Mouse (Mus musculus): ENCODE results near the gene Eml4. TPM values are rescaled to one million over a fixed set of nuclear protein-coding genes. Genes with fewer than 3 reads are reported as not detected.

The Eml4 gene
- total RNA-seq, 2 experiments from 2014 or later, result 25.8 to 26.4 TPM

- intact Hi-C loops (cut with DNase I), result no loop called here
- no peak for DNase-seq (ENCODE audit: low spot score in 2 of 2)
These were observed 11.2 kb upstream of the Eml4 start for GRCm38 (mm10) chr17:83339368-83340085.

GRCm38 (mm10) chr17:83340895-83341524 lies 9.7 kb upstream of the Eml4 start:
- intact Hi-C loops (cut with DNase I), result no loop called here
- DNase-seq (ENCODE audit: low spot score in 2 of 2), result no peak

- DNase-seq (ENCODE audit: low spot score in 2 of 2), result no peak
- intact Hi-C loops (cut with DNase I), result no loop called here
These were observed 6.5 kb upstream of the Eml4 start for GRCm38 (mm10) chr17:83344226-83344625.

- intact Hi-C loops (cut with DNase I), result no loop called here
- no peak for DNase-seq (ENCODE audit: low spot score in 2 of 2)
These were observed 2.5 kb upstream of the Eml4 start for GRCm38 (mm10) chr17:83348056-83348822.

- DNase-seq (ENCODE audit: low spot score in 2 of 2), result peak in 1 of 2 experiments; percentile 9
- intact Hi-C loops (cut with DNase I), result loop anchor here (5.0 kb wide), 1 partner anchor 74 kb away; no protein-coding TSS in a partner anchor
These were observed 394 bp downstream of the Eml4 start for GRCm38 (mm10) chr17:83351119-83351531.

GRCm38 (mm10) chr17:83351601-83352413 lies 1.1 kb downstream of the Eml4 start:
- intact Hi-C loops (cut with DNase I), result loop anchor here (5.0 kb wide), 1 partner anchor 75 kb away; no protein-coding TSS in a partner anchor
- peak in 1 of 2 experiments; percentile 5 for DNase-seq (ENCODE audit: low spot score in 2 of 2)

- intact Hi-C loops (cut with DNase I), result loop anchor here (5.0 kb wide), 1 partner anchor 75 kb away; no protein-coding TSS in a partner anchor
These were observed 1.7 kb downstream of the Eml4 start for GRCm38 (mm10) chr17:83352456-83352855.

GRCm38 (mm10) chr17:83353011-83353410 lies 2.3 kb downstream of the Eml4 start:
- intact Hi-C loops (cut with DNase I), result loop anchor here (5.0 kb wide), 1 partner anchor 76 kb away; no protein-coding TSS in a partner anchor
- DNase-seq (ENCODE audit: low spot score in 2 of 2), result no peak

More at GRCm38 (mm10) chr17:83352456-83352855, 1.7 kb downstream of the Eml4 start:
- DNase-seq (ENCODE audit: low spot score in 2 of 2), result no peak

- no peak for DNase-seq (ENCODE audit: low spot score in 2 of 2)
- intact Hi-C loops (cut with DNase I), result loop anchor here (5.0 kb wide), 1 partner anchor 76 kb away; no protein-coding TSS in a partner anchor
These were observed 2.7 kb downstream of the Eml4 start for GRCm38 (mm10) chr17:83353460-83353859.

- intact Hi-C loops (cut with DNase I), result no loop called here
- no peak for DNase-seq (ENCODE audit: low spot score in 2 of 2)
These were observed 4.8 kb downstream of the Eml4 start for GRCm38 (mm10) chr17:83355481-83355880.

- no peak for DNase-seq (ENCODE audit: low spot score in 2 of 2)
- intact Hi-C loops (cut with DNase I), result no loop called here
These were observed 9.2 kb downstream of the Eml4 start for GRCm38 (mm10) chr17:83359934-83360333.

- no peak for DNase-seq (ENCODE audit: low spot score in 2 of 2)
- intact Hi-C loops (cut with DNase I), result no loop called here
These were observed 10.2 kb downstream of the Eml4 start for GRCm38 (mm10) chr17:83360796-83361566.

- intact Hi-C loops (cut with DNase I), result no loop called here
- DNase-seq (ENCODE audit: low spot score in 2 of 2), result no peak
These were observed 12.3 kb downstream of the Eml4 start for GRCm38 (mm10) chr17:83363081-83363480.

GRCm38 (mm10) chr17:83364296-83364695 lies 13.6 kb downstream of the Eml4 start:
- no peak for DNase-seq (ENCODE audit: low spot score in 2 of 2)
- intact Hi-C loops (cut with DNase I), result no loop called here

GRCm38 (mm10) chr17:83365130-83365529 lies 14.4 kb downstream of the Eml4 start:
- DNase-seq (ENCODE audit: low spot score in 2 of 2), result no peak
- intact Hi-C loops (cut with DNase I), result no loop called here

GRCm38 (mm10) chr17:83365614-83366355 lies 15.1 kb downstream of the Eml4 start:
- no peak for DNase-seq (ENCODE audit: low spot score in 2 of 2)
- intact Hi-C loops (cut with DNase I), result no loop called here

- intact Hi-C loops (cut with DNase I), result no loop called here
These were observed 16.7 kb downstream of the Eml4 start for GRCm38 (mm10) chr17:83367387-83367786.

GRCm38 (mm10) chr17:83374123-83374522 lies 23.4 kb downstream of the Eml4 start:
- DNase-seq (ENCODE audit: low spot score in 2 of 2), result no peak
- intact Hi-C loops (cut with DNase I), result no loop called here

More at GRCm38 (mm10) chr17:83367387-83367786, 16.7 kb downstream of the Eml4 start:
- no peak for DNase-seq (ENCODE audit: low spot score in 2 of 2)
